Mouse (Mus musculus): ENCODE results near the gene Tacstd2.
"Not testable (repeated sequence)": the region's sequence is repeated elsewhere in the genome, so short reads cannot be mapped to it uniquely, and the experiment has no call there.

The Tacstd2 gene

DNA sequence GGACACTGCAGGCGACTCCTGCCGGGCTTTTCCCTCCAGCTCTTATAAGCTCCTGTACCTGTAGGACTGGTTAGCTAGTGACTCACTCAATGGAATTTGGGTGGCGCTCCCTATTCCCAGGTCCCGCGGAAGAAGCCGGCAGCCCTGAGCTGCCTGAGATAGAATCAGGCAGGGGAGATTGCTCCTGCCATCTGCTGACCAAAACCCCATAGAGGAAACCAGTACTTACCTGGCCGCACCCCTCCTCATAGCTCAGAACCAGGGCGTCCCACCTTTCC, at the start of gene Tacstd2:
Tacstd2 (minus strand) TSS at position 20 of the 278 bp plus-strand sequence.
- DNase-seq: no peak

DNA sequence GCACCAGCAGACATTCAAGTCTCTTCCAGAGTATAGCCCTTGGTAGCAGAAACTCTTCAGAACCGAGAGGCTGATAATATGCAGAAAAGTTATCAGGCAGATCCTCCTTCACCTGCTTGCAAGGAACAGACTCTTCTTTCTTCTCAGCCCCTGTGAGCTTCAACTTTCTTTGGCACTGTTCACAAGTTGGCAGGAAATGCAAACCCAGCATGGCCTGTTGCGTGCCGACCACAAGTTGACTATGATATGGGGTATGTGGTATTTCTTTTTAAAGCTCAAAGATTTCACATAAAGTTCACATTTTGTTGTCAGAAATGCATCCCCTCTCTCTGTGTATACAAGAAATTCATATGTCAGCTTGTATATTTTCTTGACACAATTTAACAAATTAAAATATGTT, 30.7 kb upstream of the Tacstd2 start:
- DNase-seq: no peak

- DNase-seq: no peak
Observed at GRCm38 (mm10) chr6:67555376-67555775, 19.8 kb upstream of the Tacstd2 start.

DNA sequence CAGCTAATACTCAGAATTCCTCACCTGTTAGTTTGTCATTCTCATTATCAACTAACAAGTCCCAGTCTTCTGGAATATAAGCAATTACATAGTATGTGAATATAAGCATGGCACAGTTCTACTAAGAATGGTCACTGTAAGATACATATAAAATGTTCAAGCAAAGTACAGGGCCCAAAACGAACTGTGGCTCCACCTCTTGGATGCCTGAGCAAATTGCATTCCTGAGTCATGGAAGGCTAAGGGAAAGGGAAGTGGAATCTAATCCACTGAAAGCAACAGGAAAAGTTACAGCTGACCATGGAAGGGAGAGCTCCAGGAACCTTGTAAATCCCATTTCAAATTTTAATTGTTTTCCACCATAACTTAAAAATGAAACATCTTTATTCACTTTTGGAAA, 14.0 kb upstream of the Tacstd2 start:
- no peak for DNase-seq

DNA sequence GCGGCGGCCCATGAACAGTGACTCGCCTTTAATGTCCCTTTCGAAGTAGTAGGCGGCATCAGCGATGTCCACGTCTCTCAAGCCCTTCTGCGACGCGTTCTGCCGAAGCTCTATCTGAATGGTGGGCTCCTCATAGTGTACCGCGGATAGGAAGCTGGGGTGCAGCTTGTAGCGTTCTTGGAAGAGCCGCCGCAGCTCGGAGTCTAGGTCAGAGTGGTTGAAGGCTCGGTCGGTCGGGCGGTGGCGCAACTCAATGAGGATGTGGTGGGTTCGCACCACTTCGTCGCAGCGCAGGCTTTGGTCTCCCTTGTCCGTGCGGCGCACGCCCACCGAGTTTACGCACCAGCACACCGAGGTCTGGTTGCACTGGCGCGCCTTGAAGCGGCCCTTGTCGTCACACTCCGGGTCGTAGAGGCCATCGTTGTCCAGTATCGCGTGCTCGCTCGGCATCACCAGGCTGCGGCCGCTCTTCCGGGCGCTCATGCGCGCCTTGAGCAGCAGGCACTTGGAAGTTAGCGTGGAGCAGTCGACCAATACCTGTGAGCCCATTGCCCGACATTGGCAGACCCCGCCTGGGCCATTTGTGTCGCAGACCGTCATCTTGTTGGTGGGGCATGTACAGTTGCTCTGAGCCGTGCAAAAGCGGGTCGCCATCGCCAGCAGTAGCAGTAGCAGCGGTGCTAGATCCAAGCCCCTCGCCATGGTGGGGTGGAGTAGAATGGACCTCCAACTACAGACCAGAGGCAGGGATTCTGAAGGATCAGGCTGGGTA, 405 bp downstream of the Tacstd2 start:
- DNase-seq: peak; percentile 65

DNA sequence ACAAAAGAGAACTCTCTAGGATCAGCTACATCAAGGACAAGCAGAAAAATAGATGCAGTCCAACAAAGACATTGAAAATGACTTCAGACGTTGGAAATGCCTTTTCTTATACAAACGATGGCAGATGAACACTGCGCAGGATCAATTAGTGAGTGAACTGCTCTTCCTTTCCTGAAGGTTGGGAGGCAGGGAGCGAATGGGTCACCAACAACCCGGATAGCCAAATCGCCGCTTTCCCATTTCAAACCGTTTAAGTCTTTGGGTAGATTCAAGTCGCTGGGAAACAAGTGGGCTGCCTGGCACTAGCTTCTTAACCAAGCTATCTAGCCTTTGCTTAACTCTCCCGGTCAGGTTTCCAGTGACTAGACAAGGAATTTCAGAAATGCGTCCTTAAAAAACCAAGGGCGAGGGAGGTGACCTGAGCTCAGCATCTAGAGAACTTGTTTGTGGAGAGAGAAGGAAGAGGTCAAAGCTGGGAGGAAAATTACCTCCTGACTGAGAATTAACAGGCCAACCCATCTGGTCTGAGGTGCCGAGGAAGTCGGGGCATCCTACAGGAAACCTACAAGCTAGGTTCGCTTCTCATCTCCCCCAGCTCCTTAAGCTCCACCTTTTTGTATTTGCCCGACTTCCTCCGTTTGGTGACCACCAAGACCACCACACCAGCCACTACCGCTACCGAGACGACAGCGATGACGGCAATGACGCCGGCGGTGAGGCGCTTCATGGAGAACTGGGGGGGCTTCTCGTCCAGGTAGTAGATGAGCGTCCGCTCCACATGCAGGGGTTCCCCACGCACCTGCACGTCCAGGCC, 1.2 kb downstream of the Tacstd2 start:
- peak; percentile 28 for DNase-seq

- peak; percentile 70 for DNase-seq
Observed at GRCm38 (mm10) chr6:67532665-67533440, 2.7 kb downstream of the Tacstd2 start.

GRCm38 (mm10) chr6:67531822-67532162, 3.8 kb downstream of the Tacstd2 start:
- DNase-seq: no peak

GRCm38 (mm10) chr6:67530992-67531821, 4.4 kb downstream of the Tacstd2 start:
- DNase-seq: peak; percentile 28

DNA sequence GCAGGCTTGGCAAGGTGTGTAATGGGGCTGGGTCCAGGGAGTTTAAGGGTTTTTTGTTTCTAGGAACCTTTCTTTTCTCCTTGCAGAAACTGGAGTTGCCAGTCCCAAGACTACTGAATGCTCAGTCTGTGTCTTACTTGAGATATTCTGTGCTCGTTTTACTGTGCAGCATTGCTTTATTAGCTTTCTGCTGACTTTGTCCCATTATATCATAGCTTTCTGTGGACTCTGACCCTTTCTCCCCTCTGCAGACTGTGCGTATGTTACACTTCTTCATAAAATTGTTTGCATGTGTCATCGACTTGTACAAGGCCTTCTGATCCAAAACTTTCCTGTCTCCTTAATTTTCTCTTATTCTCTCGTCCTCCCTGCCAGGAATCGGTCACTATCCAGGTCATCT, 9.2 kb downstream of the Tacstd2 start:
- no peak for DNase-seq

- peak; percentile 30 for DNase-seq
Observed at GRCm38 (mm10) chr6:67510752-67511151, 24.8 kb downstream of the Tacstd2 start.

DNA sequence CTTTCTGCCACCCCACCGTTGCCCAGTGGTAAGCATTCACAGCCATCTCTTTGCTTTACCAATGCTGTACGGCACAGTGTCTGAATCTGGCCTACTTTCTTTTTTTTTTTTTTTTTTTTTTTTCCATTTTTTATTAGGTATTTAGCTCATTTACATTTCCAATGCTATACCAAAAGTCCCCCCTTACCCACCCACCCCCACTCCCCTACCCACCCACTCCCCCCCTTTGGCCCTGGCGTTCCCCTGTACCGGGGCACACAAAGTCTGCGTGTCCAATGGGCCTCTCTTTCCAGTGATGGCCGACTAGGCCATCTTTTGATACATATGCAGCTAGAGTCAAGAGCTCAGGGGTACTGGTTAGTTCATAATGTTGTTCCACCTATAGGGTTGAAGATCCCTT, 33.7 kb downstream of the Tacstd2 start:
- not testable (repeated sequence) for DNase-seq

GRCm38 (mm10) chr6:67491755-67492154, 43.8 kb downstream of the Tacstd2 start, which contains the start of gene Il23r:
TSS of gene Il23r (minus strand) at chr6:67491855.
- DNase-seq: no peak
